Mouse (Mus musculus) T-helper 1 cell (primary cell): ENCODE measurements at regions not wholly inside any gene's neighbourhood (a gene's known extent, or its start where the extent isn't known, plus 50 kb on each side); places are given as distances from the start of the nearest gene placed in this dataset.

Experiments
- in situ Hi-C: fragments of 300-600 bp; cut with MboI, MseI; formaldehyde crosslinking; loops from one replicate; pipeline ENCODE4 v1.15.1; 2025; ENCODE audit warnings: high pct_unique_total_duplicates

DNA sequence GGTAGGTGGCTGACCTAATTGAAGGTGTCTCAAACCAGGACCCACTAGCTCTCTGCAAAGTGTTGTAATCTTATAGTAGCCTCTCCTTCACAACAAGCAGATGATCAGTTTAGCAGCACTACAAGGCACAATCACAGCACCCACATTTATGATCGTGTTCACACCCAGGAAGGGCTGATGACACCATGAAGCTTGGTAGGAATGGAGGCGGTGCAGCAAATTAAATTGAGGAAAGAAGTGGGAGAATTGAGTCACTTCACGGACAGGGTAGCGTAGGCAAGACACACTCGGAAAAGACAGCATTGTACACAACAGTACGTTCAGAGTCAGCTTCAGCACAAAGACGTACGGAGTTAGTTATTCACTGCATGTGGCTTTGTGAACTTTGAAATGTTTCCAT is 94.4 kb upstream of the Serp2 start:
- in situ Hi-C loops: no loop called here

DNA sequence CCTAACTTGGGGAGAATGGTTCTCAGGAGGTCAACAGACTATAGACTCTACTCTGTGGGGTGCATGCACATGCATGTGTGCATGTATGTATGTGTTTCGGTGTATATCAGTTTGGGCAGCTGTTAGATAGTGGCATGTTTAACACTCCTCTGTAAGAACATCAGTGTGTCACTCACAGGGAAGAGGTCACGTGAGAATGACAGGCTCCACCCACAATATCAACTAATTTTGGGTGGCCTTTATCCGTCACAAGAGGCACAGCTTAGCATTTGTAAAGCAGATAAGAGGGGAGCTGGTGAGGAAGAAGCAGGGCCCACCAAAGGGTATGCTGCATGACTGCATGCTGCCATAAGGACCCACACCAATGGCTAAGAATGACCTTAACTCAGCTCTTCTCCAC is 93.2 kb upstream of the Serp2 start:
- in situ Hi-C loops: no loop called here

DNA sequence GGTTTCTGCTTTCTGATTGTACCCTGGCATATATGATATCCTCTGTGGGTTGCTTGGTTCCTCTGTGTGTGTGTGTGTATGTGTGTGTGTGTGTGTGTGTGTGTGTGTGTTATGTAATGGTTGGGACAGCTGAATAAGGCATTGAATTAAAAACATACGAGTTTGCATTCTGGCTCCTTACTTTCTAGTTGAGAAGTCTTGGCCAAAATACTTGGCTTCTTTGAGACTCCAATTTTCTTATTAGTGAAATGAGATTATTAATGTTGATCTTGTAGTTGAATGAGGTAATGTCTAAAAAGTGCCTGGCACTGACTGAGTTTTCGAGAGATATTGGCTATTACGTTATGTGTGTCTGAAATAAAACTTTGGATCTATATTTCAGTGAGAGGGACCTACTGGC is 88.0 kb upstream of the Serp2 start:
- in situ Hi-C loops: no loop called here

DNA sequence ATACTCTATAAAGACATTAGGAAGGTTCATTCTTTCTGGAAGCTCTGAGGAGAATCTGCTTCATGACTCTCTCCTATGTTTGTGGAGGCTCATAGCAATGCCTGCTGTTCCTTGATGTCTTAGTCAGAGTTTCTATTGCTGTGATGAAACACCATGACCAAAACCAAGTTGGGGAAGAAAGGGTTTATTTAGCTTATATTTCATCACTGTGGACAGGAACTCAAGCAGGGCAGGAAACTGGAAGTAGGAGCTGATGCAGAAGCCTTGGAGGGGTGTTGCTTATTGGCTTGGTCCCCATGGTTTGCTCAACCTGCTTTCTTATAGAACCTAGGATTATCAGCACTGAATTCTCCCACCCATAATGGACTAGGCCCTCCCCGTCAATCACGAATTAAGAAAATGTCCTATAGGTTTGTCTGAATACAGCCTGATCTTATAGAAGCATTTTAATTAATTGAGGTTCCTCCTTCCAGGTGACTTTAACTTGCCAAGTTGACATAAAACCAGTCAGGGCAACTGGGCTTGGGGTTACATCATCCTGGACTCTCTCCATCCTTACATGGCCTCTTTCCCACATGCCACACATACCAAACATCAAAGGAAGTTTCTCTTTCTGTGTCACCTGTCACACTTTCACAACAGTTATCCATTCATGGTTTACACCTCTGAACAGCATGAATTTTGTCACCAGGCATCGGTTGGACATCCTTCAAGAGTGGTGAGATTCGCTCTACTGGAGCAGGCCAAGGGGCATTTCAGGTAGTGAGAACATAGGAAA is 85.3 kb upstream of the Serp2 start:
- in situ Hi-C loops: no loop called here

GRCm38 (mm10) chr14:76633170-76633569 is 76.5 kb upstream of the Serp2 start:
- in situ Hi-C loops: no loop called here

DNA sequence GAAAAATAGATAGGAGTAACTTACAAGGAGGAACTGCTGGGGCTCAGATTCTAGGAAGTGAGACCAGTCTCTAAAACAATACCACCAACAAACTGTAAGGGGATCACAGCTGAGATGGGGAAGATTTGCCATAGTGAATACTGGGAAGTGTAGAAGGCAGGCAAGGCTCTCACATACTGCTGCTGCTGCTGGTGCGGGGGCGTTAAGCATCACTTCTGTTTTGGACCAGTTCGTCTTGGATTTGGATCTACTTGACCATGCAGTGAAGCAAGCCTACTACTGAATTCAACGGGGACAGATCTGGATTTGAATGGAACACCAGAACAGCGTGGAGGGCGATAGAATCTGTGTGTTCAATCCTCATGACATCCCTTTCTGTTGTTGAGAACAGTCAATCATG is 76.1 kb upstream of the Serp2 start:
- in situ Hi-C loops: no loop called here

DNA sequence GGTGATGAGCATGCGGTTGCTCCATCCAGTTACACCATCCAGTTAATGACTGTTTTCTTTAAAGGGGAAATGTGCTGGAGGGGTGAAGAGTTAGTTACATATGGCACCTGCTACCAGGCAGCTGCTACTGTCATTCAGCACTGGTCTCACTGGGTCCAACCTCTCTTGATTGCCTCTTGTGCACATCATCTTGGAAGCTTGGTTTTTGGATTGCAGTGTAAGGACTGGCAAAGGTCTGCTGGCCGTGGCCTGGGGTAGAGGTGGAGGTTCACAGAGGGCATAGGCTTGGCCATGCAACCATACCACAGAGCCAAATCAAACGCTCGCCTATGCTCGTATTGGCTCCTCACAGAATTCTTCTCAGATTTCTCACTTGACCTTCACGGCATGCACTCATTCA is 75.1 kb upstream of the Serp2 start:
- in situ Hi-C loops: no loop called here

DNA sequence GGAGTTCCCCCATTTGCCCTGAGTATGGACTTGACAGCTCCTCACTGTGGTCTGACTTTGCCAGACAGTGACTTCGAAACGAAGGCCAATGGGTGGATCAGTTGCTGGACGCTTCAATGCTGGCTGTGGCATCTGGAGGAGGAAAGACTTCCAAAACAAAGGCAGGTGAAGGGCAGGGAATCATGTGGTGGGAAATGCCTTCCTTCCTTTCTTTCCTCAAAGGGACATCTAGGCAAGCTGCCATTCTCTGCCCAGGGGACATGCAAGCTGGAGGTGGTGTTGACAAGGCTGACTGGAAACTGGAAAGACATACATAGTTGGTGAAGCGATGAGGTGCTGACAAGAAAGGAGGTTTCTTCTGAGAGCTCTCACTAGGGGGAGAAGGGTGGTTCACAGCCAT is 74.5 kb upstream of the Serp2 start:
- in situ Hi-C loops: no loop called here

DNA sequence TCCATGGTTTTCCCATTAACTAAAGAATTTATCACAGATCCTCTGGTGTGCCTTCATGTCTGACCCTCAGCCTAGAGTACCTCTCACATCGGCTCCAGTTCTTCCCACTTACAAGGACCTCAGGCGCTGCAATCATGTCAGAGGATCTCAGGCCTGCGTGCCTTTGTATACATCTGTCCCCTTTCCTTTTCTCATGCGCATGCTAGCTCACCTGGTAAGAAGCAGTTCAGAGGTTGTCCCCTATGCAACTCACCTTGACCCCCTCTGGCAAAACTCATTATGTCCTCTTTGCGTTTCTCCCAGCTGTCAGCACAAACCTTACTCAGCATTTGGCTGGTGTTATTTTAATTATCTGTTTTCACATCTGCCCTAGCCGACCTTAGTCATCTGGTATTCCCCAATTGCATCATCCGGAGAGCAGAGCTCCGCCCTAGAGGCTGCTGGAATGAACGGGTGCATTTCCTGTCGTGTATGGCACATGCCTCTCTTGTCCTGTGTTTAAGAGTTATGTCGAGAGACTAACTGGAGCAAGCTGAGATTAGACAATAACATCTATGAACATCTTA is 73.3 kb upstream of the Serp2 start:
- in situ Hi-C loops: no loop called here

DNA sequence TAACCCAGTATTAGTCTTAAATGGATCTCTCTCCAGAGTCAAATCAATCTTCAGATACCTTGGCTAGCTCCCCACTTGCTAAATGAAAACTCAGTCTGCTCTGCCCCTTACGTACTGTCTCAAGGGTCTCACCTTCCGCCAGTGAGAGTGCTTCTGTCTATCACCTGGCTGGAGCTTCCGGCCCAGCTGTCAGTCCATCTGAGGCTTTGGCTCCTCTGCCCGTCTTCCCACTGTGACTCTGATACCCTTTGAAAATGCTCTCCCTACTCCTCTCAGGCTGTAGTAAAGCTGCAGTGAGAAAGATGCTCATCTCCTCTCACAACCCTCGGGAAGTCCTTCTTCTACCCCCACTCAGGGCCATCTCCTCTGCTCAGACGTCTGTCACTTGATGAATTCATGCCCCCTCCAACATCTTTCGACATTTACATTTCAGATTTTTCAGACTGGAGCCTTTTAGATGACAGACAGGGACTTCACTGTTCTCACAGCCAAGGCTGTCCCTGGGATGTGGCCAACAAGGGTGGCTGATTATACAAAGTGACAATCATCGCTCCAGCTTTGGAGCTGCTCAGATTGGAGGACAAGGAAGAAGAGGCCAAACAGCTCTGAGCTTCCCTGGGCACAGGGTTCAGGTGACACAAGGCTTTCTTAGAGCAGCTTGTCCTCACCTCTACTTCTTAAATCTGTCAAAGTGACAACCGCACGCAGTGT is 71.6 kb upstream of the Serp2 start:
- in situ Hi-C loops: no loop called here

GRCm38 (mm10) chr14:76625589-76626368 is 69.1 kb upstream of the Serp2 start:
- in situ Hi-C loops: no loop called here

GRCm38 (mm10) chr14:76624626-76625378 is 68.1 kb upstream of the Serp2 start:
- in situ Hi-C loops: no loop called here

- in situ Hi-C loops: no loop called here
Measured at GRCm38 (mm10) chr14:76623371-76623988, 66.8 kb upstream of the Serp2 start.

DNA sequence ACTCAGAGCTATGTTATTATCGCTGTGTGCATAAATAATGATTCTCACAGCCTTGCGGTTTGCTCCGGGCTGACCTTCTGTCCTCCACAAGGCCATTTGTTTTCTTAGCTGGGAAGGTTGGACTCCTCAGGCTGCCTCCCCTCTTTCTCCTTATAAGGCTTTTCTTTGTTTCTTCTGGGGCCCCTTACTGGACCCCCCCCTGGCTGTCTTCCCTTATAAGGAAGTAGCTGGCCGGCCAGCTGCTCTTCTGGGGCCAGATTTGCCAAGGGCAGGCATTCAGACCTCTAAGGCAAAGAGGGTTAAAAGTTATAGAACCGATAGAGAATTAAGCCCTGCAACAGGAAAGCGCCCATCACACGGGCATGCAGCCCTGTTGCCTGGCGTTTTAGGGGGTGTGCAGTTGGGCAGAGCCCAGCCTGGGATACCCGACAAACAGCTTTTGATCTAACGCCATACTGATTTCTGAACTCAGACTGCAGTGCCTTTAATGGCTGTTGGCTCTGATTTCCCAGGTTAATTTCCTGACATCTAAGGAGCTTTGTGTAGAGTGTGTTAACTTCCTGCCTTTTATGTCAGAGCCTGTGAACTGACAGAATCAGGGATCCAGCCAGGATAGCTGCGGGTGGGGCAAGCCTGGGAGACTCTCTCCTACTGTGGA is 66.1 kb upstream of the Serp2 start:
- in situ Hi-C loops: no loop called here

DNA sequence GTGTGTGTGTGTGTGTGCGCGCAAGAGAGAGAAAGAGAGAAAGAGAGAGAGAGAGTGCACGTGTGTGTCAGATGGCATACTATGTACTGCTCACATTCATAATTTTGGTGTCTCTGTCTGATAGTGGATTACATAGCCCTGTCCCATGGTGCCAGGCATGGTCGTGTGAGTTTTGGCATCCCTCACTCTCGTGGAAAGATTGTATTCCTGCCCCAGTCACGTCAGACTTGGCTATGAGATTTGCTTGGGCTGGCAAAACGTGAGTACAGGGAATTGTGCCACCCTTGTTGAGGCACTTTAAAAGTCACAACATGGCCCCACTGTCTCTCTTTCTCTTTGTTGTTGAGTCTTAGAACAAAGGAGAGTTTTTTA is 62.3 kb upstream of the Serp2 start:
- in situ Hi-C loops: no loop called here

DNA sequence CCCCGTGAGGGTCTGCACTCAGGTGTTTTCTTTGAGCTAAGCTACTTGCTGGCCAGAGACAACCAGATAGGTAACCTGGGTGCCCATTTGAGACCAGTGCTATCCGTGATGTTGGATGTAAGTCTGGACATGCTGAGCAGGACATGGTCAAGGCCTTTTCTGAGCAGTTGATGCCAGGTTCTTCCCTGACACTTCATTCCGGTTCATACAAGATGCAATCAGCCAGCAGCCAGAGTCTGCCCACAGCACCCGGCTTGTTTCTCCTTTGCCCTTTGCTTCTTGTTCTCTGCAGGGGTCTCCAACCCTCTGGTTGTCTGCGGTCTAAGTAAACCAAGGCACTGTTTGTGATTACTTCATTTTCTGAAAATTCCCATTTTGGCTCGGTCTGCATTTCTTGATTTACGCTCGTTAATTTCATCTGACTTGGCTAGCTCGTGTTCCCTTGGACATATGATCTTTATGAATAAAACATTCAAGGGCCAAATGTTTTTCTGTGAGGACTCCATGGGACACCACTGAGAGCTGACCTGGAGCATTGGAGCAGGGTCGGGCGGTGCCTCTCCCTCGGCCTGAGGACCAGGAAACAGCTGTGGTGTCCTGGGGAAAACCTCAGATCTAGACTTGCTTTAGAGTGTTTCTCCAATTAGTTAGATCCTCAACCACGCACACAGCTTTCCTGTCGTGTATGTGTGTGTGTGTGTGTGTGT is 61.8 kb upstream of the Serp2 start:
- in situ Hi-C loops: no loop called here

DNA sequence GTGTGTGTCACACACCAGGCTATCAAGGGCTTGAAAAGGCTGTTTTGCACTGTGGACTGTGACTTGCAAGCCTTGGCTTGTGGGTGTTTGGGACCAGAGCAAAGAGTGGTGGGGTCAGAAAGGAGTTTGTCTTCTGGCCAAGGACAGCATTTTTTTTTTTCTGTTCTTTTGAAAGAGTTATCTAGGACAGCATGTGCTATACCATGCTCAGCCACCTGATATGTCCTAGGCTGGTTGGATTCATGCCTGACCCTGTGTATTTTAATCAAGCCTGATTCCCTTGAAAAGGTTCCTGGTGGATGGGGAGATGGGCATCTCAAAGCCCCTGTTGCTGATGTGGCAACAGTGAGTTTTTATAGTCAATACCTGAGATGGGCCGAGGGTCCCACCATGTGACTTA is 61.2 kb upstream of the Serp2 start:
- in situ Hi-C loops: no loop called here

- in situ Hi-C loops: no loop called here
Measured at GRCm38 (mm10) chr14:76617447-76617846, 60.8 kb upstream of the Serp2 start.

GRCm38 (mm10) chr14:76616367-76616683 is 59.6 kb upstream of the Serp2 start:
- in situ Hi-C loops: no loop called here
